Comparison of ENCODE assay signal across 7 mouse cellular contexts in the genomic region with DNA sequence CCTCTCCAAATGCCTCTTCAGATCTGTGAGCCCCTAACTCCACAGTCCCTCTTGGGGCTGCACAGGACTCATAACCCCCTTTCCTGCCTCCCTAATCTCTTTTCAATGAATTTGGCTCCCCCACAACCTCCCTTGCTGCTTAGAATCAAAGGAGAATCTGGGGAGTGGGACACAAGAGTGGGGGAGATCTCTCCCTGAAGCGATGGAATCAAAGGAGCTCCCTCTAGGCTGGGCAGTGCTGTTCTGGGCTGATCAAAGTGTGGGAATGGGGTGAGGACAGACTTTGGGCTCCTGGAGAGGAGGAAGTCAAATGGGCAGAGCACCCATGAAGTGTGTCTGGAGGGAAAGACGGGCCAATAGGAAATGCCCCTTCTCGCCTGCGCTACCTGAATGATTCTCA. TPM values are rescaled to one million over a fixed set of nuclear protein-coding genes. Genes with fewer than 3 reads are reported as not detected.
DNase-seq lines count a peak whose midpoint lies in the region; ATAC-seq lines count a peak whose summit lies in the region.

No protein-coding gene starts in this region.

- WGBS in heart, embryonic 15.5 days, result 26% methylated on average over 4 of the region's 4 CpGs
- 41% methylated on average over 4 of the region's 4 CpGs for WGBS in liver, embryonic 16.5 days (ENCODE audit: insufficient replicate concordance)

- H3K27ac ChIP-seq in heart, embryonic 15.5 days, result peak overlapping the region; percentile 98
- no peak overlapping the region for H3K27ac ChIP-seq in liver, embryonic 16.5 days (ENCODE audit: low read length)

- peak overlapping the region; percentile 97 for H3K9ac ChIP-seq in heart, embryonic 15.5 days
- H3K9ac ChIP-seq in liver, embryonic 16.5 days (ENCODE audit: low read depth, low read length), result peak overlapping the region; percentile 11

- peaks cover 24% of the 10 kb centered on the region for H3K36me3 ChIP-seq in heart, embryonic 15.5 days
- no peaks in the 10 kb centered on the region for H3K36me3 ChIP-seq in liver, embryonic 16.5 days (ENCODE audit: control insufficient read depth, insufficient read depth)

- DNase-seq in retina, postnatal 1 day, result peak; percentile 10
- no peak for DNase-seq in retina, embryonic 14.5 days (ENCODE audit: low spot score)
- DNase-seq in MN1 (ENCODE audit: low spot score), result no peak
- no peak for DNase-seq in cerebellum, postnatal 25 days
- DNase-seq in cerebellum, adult 11-12 months, result no peak

- peak overlapping the region; percentile 88 for H3K4me2 ChIP-seq in heart, embryonic 15.5 days
- peak overlapping the region; percentile 47 for H3K4me2 ChIP-seq in liver, embryonic 16.5 days (ENCODE audit: low read depth, low read length)

- peak overlapping the region; percentile 83 for H3K4me3 ChIP-seq in heart, embryonic 15.5 days
- H3K4me3 ChIP-seq in liver, embryonic 16.5 days (ENCODE audit: low read depth, low read length), result peak overlapping the region; percentile 57

- H3K9me3 ChIP-seq in heart, embryonic 15.5 days (replicated peaks), result no peaks in the 10 kb centered on the region
- H3K9me3 ChIP-seq in liver, embryonic 16.5 days (replicated peaks; ENCODE audit: control insufficient read depth, low read length), result no peaks in the 10 kb centered on the region

- H3K27me3 ChIP-seq in heart, embryonic 15.5 days, result no peaks in the 10 kb centered on the region
- H3K27me3 ChIP-seq in liver, embryonic 16.5 days (ENCODE audit: control insufficient read depth, insufficient read depth, low read depth, low read length), result peaks cover 47% of the 10 kb centered on the region

- peaks cover 55% of the 10 kb centered on the region for H3K4me1 ChIP-seq in heart, embryonic 15.5 days (replicated peaks)
- H3K4me1 ChIP-seq in liver, embryonic 16.5 days (ENCODE audit: control insufficient read depth, low read depth, low read length), result peaks cover 2% of the 10 kb centered on the region; the same call in 1 of the 2 replicates

- no peak for ATAC-seq in heart, embryonic 15.5 days (replicated peaks; ENCODE audit: insufficient number of reproducible peaks, insufficient read depth, low FRiP score, low read depth)
- ATAC-seq in liver, embryonic 16.5 days (ENCODE audit: low read depth), result no peak

RNA-seq across cellular contexts. Expression of a gene that starts 1.5 kb away (rescaled TPM):
- 32.9 and 42.9 TPM in 2 replicates for polyA plus RNA-seq in heart, embryonic 15.5 days (2015; fragmentation: Nextera tagmentation; extraction: Ambion mirVana)
- polyA plus RNA-seq in liver, embryonic 16.5 days (2015; fragmentation: Nextera tagmentation; extraction: Ambion mirVana), result 7.3 and 9.1 TPM in 2 replicates

RNA-seq across cellular contexts. Expression of a gene that starts 18.0 kb away (rescaled TPM):
- polyA plus RNA-seq in heart, embryonic 15.5 days (2015; fragmentation: Nextera tagmentation; extraction: Ambion mirVana), result 6.5 and 10.4 TPM in 2 replicates
- 2.8 and 3.0 TPM in 2 replicates for polyA plus RNA-seq in liver, embryonic 16.5 days (2015; fragmentation: Nextera tagmentation; extraction: Ambion mirVana)

RNA-seq across cellular contexts. Expression of a gene that starts 37.2 kb away (rescaled TPM):
- polyA plus RNA-seq in heart, embryonic 15.5 days (2015; fragmentation: Nextera tagmentation; extraction: Ambion mirVana), result 37.7 and 53.3 TPM in 2 replicates
- 9.3 and 9.6 TPM in 2 replicates for polyA plus RNA-seq in liver, embryonic 16.5 days (2015; fragmentation: Nextera tagmentation; extraction: Ambion mirVana)

RNA-seq across cellular contexts. Expression of a gene that starts 43.9 kb away (rescaled TPM):
- polyA plus RNA-seq in heart, embryonic 15.5 days (2015; fragmentation: Nextera tagmentation; extraction: Ambion mirVana), result 70.5 and 95.7 TPM in 2 replicates
- polyA plus RNA-seq in liver, embryonic 16.5 days (2015; fragmentation: Nextera tagmentation; extraction: Ambion mirVana), result 68.0 and 69.7 TPM in 2 replicates

RNA-seq across cellular contexts. Expression of a gene that starts 57.0 kb away (rescaled TPM):
- 6.1 and 11.2 TPM in 2 replicates for polyA plus RNA-seq in heart, embryonic 15.5 days (2015; fragmentation: Nextera tagmentation; extraction: Ambion mirVana)
- polyA plus RNA-seq in liver, embryonic 16.5 days (2015; fragmentation: Nextera tagmentation; extraction: Ambion mirVana), result 7.0 and 7.8 TPM in 2 replicates
